Mouse (Mus musculus) brown adipose tissue, adult 24 weeks (tissue): Measurements from ENCODE around the gene Tmem107. TPM values are rescaled to one million over a fixed set of nuclear protein-coding genes. Genes with fewer than 3 reads are reported as not detected.
"Not testable (repeated sequence)": the region's sequence is repeated elsewhere in the genome, so short reads cannot be mapped to it uniquely, and the experiment has no call there.

Experiments used
- H3K27ac ChIP-seq: fragments of 200-500 bp; replicated peaks from 2 replicates; pipeline ENCODE4 v1.5.1; 2012; ENCODE audit warnings: low read depth, mild to moderate bottlenecking, low read length
- H3K4me1 ChIP-seq: fragments of 200-500 bp; 2 replicates; pipeline ENCODE4 v1.6.1; 2012; ENCODE audit warnings: low read length, mixed read lengths; ENCODE audit not compliant: control insufficient read depth, insufficient read depth, insufficient read length
- H3K4me3 ChIP-seq: fragments of 200-500 bp; 2 replicates; pipeline ENCODE4 v1.5.1; 2012; ENCODE audit warnings: low read depth, mild to moderate bottlenecking, low read length, moderate library complexity; ENCODE audit not compliant: insufficient read depth
- polyA plus RNA-seq: library from polyadenylated mRNA; stranded (reverse); fragments of >200 nt; gene quantifications from 2 replicates; pipeline ENCODE4 v1.2.4, GENCODE M21; 2012; ENCODE audit not compliant: missing spikeins, insufficient read depth, insufficient read length

The Tmem107 gene
- polyA plus RNA-seq, 1 experiment = 4.6 TPM

DNA sequence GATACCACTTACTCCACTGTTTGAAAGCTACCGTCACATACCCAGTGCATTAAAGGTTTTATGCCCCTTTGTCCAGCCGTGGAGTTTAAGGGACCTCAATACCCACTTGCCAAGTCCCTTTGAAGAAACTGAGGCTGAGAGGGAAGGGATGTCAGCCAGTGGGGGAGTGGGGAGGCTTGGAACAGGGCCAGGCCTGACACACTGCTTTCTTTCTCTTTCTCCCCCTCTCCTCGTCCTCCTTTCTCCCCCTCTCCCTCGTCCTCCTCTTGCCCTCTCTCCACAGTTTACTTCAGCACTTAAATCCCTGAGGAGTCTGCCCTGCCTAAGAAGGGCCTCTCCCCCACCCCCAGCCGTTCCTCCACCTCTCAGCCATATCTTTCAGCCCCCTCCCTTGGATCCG is 19.8 kb downstream of the Tmem107 start:
- Histone ChIP-seq H3K4me3 (peak overlapping the region; percentile 99; the same call in 1 of the 2 replicates), H3K27ac (peak overlapping the region; percentile 10; the same call in 1 of the 2 replicates), H3K4me1 (peaks cover 11% of the 10 kb centered on the region; the same call in 1 of the 2 replicates)

DNA sequence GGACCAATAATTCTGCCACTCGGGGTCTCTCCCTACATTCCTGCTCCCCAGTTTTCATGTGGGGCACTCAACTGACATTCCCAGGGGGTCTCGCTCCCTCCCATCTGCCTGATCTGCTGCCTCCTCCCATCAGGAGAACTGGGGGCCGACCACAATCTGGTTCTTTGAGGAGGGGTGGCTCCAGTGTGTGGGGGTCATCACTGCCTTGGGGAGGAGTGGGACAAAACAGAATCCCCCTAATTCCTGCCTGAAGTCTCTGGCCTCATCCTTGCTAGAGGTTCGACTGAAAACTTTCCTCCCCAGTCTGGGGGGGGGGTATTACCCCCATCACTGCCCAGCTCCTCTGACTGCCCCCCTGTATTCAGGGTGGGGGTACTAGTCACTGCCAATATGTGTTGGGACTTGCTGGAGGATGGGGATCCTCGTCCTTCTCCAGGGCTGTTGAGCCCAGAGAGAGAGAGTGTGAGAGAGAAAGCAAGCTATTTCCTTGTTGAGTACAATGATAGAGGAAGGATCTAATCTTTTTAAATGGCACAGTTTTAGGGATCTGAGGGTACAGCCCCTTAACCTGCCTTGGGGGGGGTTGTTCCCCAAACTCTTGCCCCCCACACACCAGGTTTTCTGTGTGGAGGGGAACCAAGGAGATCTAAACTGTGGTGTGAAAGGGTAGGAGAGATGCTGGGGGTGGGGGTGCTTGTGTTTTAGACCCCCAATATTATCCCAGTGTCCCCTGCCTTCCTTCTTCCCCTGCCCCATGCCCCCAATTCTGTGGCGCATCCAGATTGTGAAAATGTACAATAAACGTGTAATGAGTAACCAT is 21.2 kb downstream of the Tmem107 start:
- peaks cover 11% of the 10 kb centered on the region; the same call in 1 of the 2 replicates for H3K4me1 ChIP-seq
- no peak overlapping the region for H3K27ac ChIP-seq
- H3K4me3 ChIP-seq = no peak overlapping the region

DNA sequence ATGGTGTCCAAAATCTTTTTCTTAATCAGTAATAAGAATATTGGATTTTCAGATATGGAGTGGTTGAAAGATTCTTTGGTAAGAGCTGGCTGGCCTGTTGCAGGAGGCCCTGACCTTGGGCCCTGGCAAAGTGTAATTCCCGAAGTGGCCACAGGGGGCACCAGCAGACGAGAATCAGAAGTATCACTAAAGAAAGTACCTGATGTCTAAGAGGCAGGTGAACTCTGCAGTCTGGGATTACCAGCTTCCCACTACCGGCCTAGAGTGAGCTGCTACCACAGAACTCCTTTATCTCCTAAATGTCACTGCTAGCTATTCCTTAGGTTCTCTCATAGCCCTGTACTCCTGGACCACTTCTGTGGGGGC is 21.8 kb downstream of the Tmem107 start:
- Histone ChIP-seq H3K27ac (no peak overlapping the region), H3K4me1 (peaks cover 11% of the 10 kb centered on the region; the same call in 1 of the 2 replicates), H3K4me3 (no peak overlapping the region)

DNA sequence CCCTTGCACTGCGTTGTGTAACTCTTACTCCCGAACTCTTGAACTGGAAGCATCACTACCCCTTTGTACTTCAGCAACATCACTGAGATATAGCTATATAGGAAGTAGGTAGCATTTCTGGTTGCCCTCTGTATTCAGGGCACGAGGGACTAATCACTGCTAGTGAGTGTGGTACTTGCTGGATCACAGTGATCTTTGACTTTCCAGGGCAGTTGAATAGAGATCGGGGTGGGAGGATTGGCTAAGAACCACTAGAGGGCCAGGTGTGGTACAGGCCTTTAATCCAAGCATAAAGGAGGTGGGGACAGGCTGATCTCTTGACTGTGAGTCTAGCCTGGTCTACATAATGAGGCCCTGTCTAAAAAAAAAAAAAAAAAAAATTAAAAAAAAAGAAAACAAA is 22.3 kb downstream of the Tmem107 start:
- no peak overlapping the region for H3K27ac ChIP-seq
- peaks cover 11% of the 10 kb centered on the region; the same call in 1 of the 2 replicates for H3K4me1 ChIP-seq

DNA sequence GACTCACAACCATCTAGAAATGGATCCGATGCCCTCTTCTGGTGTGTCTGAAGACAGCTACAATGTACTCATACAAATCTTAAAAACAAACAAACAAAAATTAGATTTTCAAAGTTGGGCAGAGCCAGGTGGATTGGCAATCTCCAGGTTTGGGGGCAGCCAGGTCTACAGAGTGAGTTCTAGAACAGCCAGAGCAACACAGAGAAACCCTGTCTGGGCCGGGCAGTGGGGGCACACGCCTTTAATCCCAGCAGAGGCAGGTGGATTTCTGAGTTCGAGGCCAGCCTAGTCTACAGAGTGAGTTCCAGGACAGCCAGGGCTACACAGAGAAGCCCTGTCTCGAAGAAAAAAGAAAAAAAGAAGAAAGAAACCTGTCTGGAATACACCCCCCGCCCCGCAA is 23.2 kb downstream of the Tmem107 start:
- H3K27ac ChIP-seq, H3K4me3 ChIP-seq: not testable (repeated sequence)
- peaks cover 17% of the 10 kb centered on the region for H3K4me1 ChIP-seq

More for the DNA sequence above, 22.3 kb downstream of the Tmem107 start:
- H3K4me3 ChIP-seq = no peak overlapping the region

DNA sequence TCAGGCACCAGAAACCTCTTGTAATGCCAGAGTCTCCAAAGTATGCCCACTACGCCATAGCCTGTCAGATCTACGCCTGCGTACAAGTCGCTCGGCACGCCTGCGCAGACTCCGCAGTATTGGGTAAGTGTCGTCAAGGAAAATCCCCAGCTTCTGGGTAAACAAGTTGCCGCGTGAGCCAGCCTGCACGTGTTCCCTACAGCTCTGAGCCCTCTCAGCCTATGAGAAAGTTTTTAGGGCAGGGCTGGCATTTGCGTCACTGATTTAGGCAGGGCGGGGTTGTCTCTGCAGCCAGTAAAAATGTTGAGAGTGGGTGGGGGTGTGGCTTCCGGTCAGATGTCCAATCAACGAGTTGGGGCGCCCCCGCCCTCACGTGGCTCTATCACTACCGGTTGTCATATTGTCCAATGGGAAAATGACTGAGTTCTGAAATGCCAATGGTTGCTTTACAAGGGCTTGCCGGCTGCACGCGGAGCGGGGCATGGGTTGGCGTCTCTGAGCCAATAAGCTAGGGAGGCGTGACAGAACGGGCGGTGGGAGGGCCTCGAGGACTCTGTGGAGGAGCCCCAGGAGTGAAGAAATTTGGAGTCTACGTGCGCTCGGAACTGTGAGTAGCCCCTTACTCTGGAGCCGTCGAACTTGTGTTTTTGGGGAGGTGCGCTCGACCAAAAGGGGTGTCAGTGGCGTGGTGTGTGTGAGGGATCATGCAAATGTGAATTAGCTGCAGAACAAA is 24.3 kb downstream of the Tmem107 start, which contains the start of gene Per1:
Gene Per1, plus strand, starts transcription at position 521 of the 733 bp plus-strand sequence.
- H3K27ac ChIP-seq = peak within 1 kb of the TSS; percentile 99

DNA sequence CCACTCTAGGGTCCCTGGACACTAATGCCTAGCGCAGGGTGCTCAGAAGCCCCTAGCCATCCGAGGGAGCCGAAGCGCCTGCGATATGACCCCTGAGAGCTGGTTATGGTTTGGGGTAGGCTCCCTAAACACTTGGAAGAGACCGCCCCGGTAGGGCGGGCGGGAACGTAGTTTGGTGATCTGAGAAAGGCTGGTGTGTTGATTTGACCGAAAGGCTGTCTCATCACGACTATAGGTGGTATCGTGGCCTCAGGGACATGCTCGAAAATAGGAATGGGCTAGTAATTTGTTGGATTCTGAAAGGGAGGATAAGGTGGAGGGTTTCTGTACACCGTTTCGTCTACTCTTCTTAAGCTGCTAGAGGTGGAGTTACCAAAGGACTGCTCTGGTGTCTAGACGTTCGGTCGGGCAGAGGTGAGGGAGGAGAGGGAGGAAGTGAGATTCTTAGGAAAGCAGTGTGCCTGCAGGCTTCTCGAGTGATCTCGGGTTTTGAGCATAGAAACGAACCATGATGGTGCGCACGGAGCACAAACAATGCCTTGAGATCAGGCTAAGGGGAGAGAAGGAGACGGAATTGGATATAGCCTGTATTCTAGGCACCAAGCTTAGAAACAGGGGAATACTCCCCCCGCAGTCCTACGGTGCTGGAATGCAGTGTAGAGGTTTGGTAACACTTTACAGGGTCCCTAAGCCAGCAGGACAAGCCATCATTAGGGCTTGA is 25.1 kb downstream of the Tmem107 start:
- H3K4me1 ChIP-seq = peaks cover 6% of the 10 kb centered on the region
- peak overlapping the region; percentile 68 for H3K4me3 ChIP-seq
- H3K27ac ChIP-seq = peak overlapping the region; percentile 99

More for the DNA sequence above, 24.3 kb downstream of the Tmem107 start, which contains the start of gene Per1:
- Histone ChIP-seq H3K4me1 (peaks cover 11% of the 10 kb centered on the region), H3K4me3 (peak within 1 kb of the TSS; percentile 68)

DNA sequence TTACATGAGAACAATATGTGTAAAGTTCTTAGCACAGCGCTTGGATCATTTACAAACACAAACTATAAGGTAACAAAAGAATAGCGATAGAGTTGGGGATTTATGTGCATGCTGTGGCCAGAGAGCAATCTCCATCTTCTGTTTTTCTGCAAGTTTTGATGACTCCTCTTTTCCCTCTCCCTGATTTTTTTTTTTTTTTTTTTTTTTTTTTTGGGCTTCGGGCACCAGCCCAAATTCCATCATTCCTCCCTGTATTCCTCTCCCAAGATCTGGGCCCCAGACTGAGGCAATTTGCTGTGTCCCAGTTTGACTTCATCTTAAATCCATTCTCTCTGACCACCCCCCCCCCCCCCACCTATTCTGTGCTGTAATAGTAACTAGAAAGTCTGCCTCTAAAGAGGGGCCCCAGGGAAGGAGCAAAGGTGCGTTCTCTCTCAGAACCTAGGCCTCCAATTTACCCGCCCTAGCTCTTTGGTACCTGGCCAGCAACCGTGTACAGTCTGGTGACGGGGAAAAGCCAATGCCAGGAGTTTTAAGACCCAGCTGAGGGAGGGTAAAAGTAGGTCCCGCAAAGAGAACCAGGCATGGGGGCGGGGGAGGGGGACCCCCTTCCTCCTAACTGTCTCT is 25.9 kb downstream of the Tmem107 start:
- Histone ChIP-seq H3K4me1 (peaks cover 6% of the 10 kb centered on the region), H3K4me3 (peak overlapping the region; percentile 68), H3K27ac (peak overlapping the region; percentile 99)

DNA sequence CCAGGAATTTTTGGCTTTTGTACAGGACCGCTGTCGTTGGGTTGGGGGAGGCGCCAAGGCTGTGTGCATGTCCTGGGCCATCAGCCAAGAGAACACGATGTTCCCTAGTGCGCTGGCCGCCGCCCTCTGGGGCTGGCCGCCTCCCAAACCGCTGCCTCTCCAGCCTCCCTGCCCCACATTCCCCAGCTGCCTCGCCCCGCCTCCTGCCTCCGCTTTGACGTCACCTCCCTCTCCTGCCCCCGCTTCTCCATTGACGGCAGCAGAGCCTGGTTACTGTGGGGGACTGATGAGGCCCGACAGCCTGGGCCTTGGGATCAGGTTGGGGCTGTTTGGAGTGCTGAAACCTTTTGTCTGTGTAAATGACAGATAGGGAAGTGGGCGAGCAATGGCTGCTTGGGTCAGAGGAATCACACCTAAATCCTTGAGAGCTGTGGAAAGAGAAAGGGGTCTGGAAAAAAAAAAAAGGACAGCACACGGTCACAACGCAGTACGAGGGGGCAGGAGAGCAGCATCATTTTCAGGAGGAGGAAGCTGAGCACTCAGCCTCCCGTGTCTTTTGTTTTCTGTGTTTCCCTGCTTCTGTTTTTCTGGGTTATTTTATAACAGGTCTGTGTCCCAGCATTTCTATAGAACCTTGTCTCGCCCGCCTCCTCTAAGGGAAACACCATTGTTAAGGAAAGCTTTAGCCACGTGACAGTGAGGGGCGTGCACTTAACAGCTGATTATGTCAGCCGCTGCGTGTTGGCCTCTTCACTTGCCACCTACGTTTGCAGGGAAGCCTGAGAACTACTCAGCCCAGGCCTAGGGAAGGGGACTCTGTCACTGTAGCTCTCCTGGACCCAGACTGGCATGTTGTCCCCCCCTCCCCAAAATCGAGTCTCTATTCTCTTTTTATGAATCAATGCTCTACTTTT is 26.6 kb downstream of the Tmem107 start:
- Histone ChIP-seq H3K4me1 (peaks cover 6% of the 10 kb centered on the region), H3K27ac (peak overlapping the region; percentile 100), H3K4me3 (peak overlapping the region; percentile 68)

DNA sequence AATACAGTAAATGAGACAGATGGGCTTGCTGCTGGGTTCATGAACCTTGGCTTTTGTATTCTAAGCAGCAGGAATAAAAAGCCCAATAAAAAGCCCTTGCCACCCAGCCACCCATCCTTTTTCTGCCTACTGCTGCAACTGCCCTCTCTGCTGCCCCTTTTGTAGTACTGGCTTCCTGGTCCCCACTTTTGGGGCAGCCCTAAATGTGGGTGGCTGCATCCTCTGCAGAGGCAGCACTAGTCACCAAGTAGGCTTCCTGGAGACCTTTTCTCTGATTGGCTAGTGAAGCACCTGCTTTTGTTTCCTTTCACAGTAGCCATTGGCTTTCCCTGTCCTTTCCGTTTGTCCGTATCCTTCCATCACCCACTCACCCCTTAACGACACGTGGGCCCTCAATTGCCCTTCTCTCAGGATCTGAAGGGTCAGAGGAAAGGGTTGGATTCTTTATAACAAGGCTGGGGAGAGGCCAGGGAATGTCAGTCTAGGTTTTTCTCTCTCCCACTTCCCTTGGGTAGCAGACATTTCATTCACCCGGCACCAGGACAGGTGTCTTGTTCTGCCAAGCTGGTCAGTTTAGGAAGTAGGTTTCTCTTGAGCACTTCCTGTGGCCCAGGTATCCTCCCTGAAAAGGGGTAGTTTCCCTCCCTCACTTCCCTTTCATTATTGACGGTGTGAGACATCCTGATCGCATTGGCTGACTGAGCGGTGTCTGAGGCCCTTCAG is 27.6 kb downstream of the Tmem107 start:
- Histone ChIP-seq H3K4me3 (no peak overlapping the region), H3K27ac (peak overlapping the region; percentile 100), H3K4me1 (peaks cover 6% of the 10 kb centered on the region)

DNA sequence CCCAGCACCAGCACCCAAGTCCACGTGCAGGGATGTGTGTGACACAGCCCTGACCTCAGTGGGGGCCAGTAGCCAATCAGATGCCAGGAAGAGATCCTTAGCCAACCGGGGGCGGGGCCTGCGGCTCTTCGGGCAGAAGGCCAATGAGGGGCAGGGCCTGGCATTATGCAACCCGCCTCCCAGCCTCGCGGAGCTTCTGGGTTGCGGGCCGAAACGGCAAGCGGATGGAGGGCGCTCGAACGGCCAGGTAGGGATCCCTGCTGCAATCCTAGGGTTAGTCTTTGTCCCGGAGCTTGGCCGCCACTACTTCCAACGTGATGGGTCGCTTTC is 28.1 kb downstream of the Tmem107 start:
- Histone ChIP-seq H3K4me1 (peaks cover 6% of the 10 kb centered on the region), H3K27ac (peak overlapping the region; percentile 100), H3K4me3 (peak overlapping the region; percentile 65)

DNA sequence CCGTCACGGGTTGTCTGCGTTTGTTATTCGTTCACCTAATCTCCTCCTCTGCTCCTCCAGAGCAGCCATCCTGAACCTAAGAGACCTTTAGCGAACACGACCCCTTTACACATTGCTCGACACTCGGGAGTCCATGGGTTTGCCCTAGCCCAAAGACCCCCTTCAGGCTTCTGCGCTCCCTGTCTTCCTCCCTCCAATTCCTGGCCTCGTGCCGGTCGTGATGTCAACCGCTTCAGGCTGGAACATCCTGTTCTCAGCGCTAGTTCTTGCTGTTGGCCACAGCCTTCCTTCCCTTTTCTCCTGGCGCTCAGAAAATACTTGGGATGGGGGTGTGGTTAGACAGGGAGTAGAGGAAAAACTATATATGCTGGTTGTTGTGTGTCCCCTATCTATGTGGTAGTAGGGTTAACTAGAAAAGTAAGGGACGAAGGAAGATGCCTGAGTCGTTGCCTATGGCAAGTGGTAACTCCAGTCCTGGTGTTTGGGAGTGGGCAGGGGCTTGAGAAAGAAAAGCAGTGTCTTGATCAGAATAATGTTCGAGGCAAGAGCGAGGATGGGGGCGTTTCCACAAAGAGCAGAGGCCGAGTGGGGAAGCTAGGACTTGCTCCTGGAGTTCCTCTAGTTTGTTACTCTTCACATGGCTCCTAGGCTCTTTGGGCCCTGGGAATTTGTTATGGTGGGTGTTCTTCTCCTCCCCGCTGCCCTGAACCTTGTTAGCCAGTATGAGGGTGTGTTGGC is 28.7 kb downstream of the Tmem107 start:
- peak overlapping the region; percentile 100 for H3K27ac ChIP-seq
- peak overlapping the region; percentile 65 for H3K4me3 ChIP-seq
- H3K4me1 ChIP-seq = peaks cover 6% of the 10 kb centered on the region

DNA sequence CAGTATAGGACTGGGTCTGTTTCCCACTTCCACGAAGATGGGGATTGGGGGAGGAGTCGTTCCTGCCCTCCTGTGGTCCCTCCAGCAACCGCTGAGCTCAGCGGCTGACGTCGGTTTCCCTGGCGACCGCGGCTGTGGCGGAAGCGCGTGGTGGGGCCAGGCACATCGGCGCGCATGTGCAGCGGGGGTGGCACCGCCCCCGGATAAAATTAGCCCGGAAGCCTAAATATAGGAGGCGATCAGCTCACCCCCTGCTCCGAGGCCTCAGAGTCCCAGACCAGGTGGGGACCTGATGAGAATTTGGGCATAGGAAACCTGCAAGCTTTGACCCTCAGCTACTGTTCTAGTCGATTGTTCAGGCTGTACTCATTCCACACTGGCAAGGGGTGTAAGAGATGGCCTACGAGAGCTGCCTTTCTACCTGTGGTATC is 29.3 kb downstream of the Tmem107 start:
- Histone ChIP-seq H3K27ac (peak overlapping the region; percentile 100), H3K4me3 (peak overlapping the region; percentile 65), H3K4me1 (peaks cover 6% of the 10 kb centered on the region)
